28 mouse cellular contexts compared by ENCODE assay signal in genomic region chr2:6059291-6059690, GRCm38 (mm10).
"Had no signal": no experiment of that assay in that cellular context is flagged by ENCODE, and none has a peak within 500 bp of the region (broad histone marks: within the 10 kb centered on the region; RNA-seq: fewer than 3 reads in every experiment).

No protein-coding gene starts in this region.

- H3K27ac ChIP-seq: gastrocnemius, adult 2 months; heart, adult 2 months; heart, embryonic 13.5 days; heart, embryonic 15.5 days; hindbrain, embryonic 10.5 days; hindbrain, embryonic 12.5 days; hindbrain, embryonic 14.5 days; kidney, embryonic 15.5 days; kidney, postnatal 0 days; limb, embryonic 13.5 days; limb, embryonic 15.5 days; liver, embryonic 12.5 days; liver, embryonic 14.5 days had no signal

- ATAC-seq: hindbrain, embryonic 16.5 days; inflammation-experienced regulatory T-cells, adult 6 months; intestine, embryonic 16.5 days; liver, embryonic 12.5 days had no signal

- H3K9me3 ChIP-seq: heart, embryonic 13.5 days; heart, embryonic 15.5 days; hindbrain, embryonic 10.5 days; hindbrain, embryonic 12.5 days; kidney, embryonic 15.5 days; limb, embryonic 13.5 days; limb, embryonic 15.5 days; liver, embryonic 12.5 days had no signal

- H3K4me1 ChIP-seq: heart, embryonic 13.5 days; heart, embryonic 15.5 days; hindbrain, embryonic 10.5 days; hindbrain, embryonic 12.5 days; kidney, embryonic 15.5 days; limb, embryonic 13.5 days; limb, embryonic 15.5 days; liver, embryonic 12.5 days had no signal

- H3K27me3 ChIP-seq: heart, embryonic 13.5 days; heart, embryonic 15.5 days; hindbrain, embryonic 12.5 days; kidney, embryonic 15.5 days; limb, embryonic 13.5 days; limb, embryonic 15.5 days had no signal

- H3K4me2 ChIP-seq: heart, embryonic 11.5 days; heart, embryonic 13.5 days; heart, embryonic 15.5 days; hindbrain, embryonic 12.5 days; hindbrain, embryonic 14.5 days; kidney, embryonic 15.5 days; limb, embryonic 13.5 days; limb, embryonic 15.5 days; liver, embryonic 12.5 days had no signal

- H3K4me3 ChIP-seq: gastrocnemius, adult 2 months; heart, adult 2 months; heart, embryonic 13.5 days; heart, embryonic 15.5 days; hindbrain, embryonic 10.5 days; hindbrain, embryonic 12.5 days; kidney, embryonic 15.5 days; limb, embryonic 13.5 days; limb, embryonic 15.5 days; liver, embryonic 12.5 days had no signal

- H3K9ac ChIP-seq: heart, embryonic 13.5 days; heart, embryonic 15.5 days; hindbrain, embryonic 12.5 days; hindbrain, embryonic 14.5 days; kidney, embryonic 15.5 days; limb, embryonic 13.5 days; limb, embryonic 15.5 days; liver, embryonic 12.5 days; liver, embryonic 14.5 days had no signal

- DNase-seq: gastrocnemius, adult 2 months; gastrocnemius, postnatal 10 days; gastrocnemius, postnatal 25 days; heart, adult 2 months; heart, postnatal 4 days; kidney, adult 11 months; kidney, adult 2 months; kidney, adult 9 months; kidney, postnatal 14 days; kidney, postnatal 36 days; layer of hippocampus, adult 9-11 months; layer of hippocampus, postnatal 36 days; left cerebral cortex, postnatal 4 days had no signal
